Comparison of ENCODE assay signal across 11 mouse cellular contexts in the genomic region with DNA sequence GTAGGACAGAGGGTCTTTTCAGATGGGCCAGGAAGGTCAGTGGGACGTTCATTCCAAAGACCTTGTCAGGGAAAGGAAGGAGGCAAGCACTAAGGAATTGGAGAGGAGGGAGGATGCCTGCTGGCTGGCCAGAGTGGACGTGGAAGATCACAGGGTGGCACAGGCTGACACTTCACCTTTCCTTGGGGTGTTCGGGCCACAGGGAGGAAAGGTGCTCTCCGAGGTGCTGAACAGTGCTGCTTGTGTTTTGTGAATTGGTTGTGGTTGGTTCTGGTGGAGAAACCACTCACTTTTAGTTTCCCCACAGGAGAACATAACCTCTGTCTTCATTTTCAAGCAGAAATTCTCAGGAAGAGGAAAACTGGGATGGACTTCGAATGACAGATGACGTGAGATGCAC. TPM values are rescaled to one million over a fixed set of nuclear protein-coding genes. Genes with fewer than 3 reads are reported as not detected.
DNase-seq lines count a peak whose midpoint lies in the region; ATAC-seq and TF ChIP-seq lines count a peak whose summit lies in the region.
"Had no signal": no experiment of that assay in that cellular context is flagged by ENCODE, and none has a peak within 500 bp of the region (broad histone marks: within the 10 kb centered on the region; RNA-seq: fewer than 3 reads in every experiment).

No protein-coding gene starts in this region.

- peak; percentile 44 for DNase-seq in kidney, postnatal 14 days
- peak; percentile 15 to 16 for DNase-seq in B cell, adult 2 months
- DNase-seq in ZHBTc4 (ENCODE audit: low read depth, low spot score): peak; percentile 60
- DNase-seq in limb, embryonic 14.5 days (ENCODE audit: low spot score): peak; percentile 62
- DNase-seq in cerebellum, adult 8-10 months: no peak
- no peak for DNase-seq in left cerebral cortex, postnatal 25 days (ENCODE audit: low spot score in 2 of 2)

- no peaks in the 10 kb centered on the region for H3K36me3 ChIP-seq in kidney, embryonic 16.5 days (ENCODE audit: insufficient read depth, low read length)
- no peaks in the 10 kb centered on the region for H3K36me3 ChIP-seq in limb, embryonic 14.5 days (ENCODE audit: control insufficient read depth, insufficient read depth, low read length)

- H3K4me3 ChIP-seq in kidney, embryonic 16.5 days (ENCODE audit: low read length): no peak overlapping the region
- no peak overlapping the region for H3K4me3 ChIP-seq in limb, embryonic 14.5 days (replicated peaks; ENCODE audit: low read length)
- H3K4me3 ChIP-seq: midbrain, embryonic 12.5 days had no signal

- intact Hi-C loops in left cerebral cortex, postnatal 25 days (cut with DNase I): no loop called here

- WGBS in kidney, embryonic 16.5 days: 20% methylated on average over 6 of the region's 6 CpGs
- 28% methylated on average over 6 of the region's 6 CpGs for whole genome bisulfite sequencing in limb, embryonic 14.5 days

- ATAC-seq in kidney, embryonic 16.5 days (ENCODE audit: low FRiP score, low TSS enrichment): no peak
- no peak for ATAC-seq in limb, embryonic 14.5 days (ENCODE audit: low FRiP score, low read depth)
- no peak for ATAC-seq in megakaryocyte, adult 5-6 weeks (ENCODE audit: poor library complexity, severe bottlenecking)

- no peak overlapping the region for H3K27ac ChIP-seq in kidney, embryonic 16.5 days (ENCODE audit: low read length)
- no peak overlapping the region for H3K27ac ChIP-seq in limb, embryonic 14.5 days (replicated peaks; ENCODE audit: low read depth, low read length)
- H3K27ac ChIP-seq: hindbrain, embryonic 14.5 days; midbrain, embryonic 12.5 days had no signal

- peaks cover 12% of the 10 kb centered on the region for H3K4me1 ChIP-seq in kidney, embryonic 16.5 days (ENCODE audit: insufficient read depth, low read length)
- H3K4me1 ChIP-seq in limb, embryonic 14.5 days (ENCODE audit: control insufficient read depth, insufficient read depth, low read length): no peaks in the 10 kb centered on the region

- H3K4me2 ChIP-seq in kidney, embryonic 16.5 days (replicated peaks; ENCODE audit: low read depth, low read length): no peak overlapping the region
- H3K4me2 ChIP-seq in limb, embryonic 14.5 days (replicated peaks; ENCODE audit: low read depth, low read length, severe bottlenecking): no peak overlapping the region
- H3K4me2 ChIP-seq: hindbrain, embryonic 14.5 days; midbrain, embryonic 12.5 days had no signal

- H3K9ac ChIP-seq in kidney, embryonic 16.5 days (replicated peaks; ENCODE audit: low read length): no peak overlapping the region
- H3K9ac ChIP-seq in limb, embryonic 14.5 days (ENCODE audit: low read depth, low read length, severe bottlenecking): no peak overlapping the region
- H3K9ac ChIP-seq: hindbrain, embryonic 14.5 days; midbrain, embryonic 12.5 days had no signal

- no peak for TF ChIP-seq POLR2A in limb, embryonic 14.5 days (IDR thresholded peaks at IDR 0.05; ENCODE audit: borderline replicate concordance, extremely low read depth, insufficient read depth, insufficient read length)

- H3K9me3 ChIP-seq in kidney, embryonic 16.5 days (ENCODE audit: low read length): no peaks in the 10 kb centered on the region
- no peaks in the 10 kb centered on the region for H3K9me3 ChIP-seq in limb, embryonic 14.5 days (ENCODE audit: control insufficient read depth, low read length)
- H3K9me3 ChIP-seq: midbrain, embryonic 12.5 days had no signal

- H3K27me3 ChIP-seq in kidney, embryonic 16.5 days (ENCODE audit: insufficient read depth, low read length): no peaks in the 10 kb centered on the region; the same call in 1 of the 2 replicates
- no peaks in the 10 kb centered on the region; the same call in 1 of the 2 replicates for H3K27me3 ChIP-seq in limb, embryonic 14.5 days (ENCODE audit: control insufficient read depth, insufficient read depth, low read length)
- H3K27me3 ChIP-seq: midbrain, embryonic 12.5 days had no signal

RNA-seq across cellular contexts. Expression of gene 1110017D15Rik, which starts 15.3 kb away (rescaled TPM):
- 0.37 and 0.57 TPM in 2 replicates for polyA plus RNA-seq in kidney, embryonic 16.5 days (2015; fragmentation: Nextera tagmentation; extraction: Ambion mirVana)
- polyA plus RNA-seq in limb, embryonic 14.5 days (2012; rRNA removed): 0.76 and 0.78 TPM in 2 replicates
- 0.44 and 0.50 TPM in 2 replicates for polyA plus RNA-seq in limb, embryonic 14.5 days (2014; fragmentation: Nextera tagmentation; extraction: Ambion mirVana)
- total RNA-seq in megakaryocyte, adult 5-6 weeks (2015): not detected in 2 replicates
- total RNA-seq in megakaryocyte, adult 5-6 weeks (2017): not detected in 2 replicates
- total RNA-seq in left cerebral cortex, postnatal 25 days (2021): 1 to 10 TPM; 3.9 to 5.8 TPM
- total RNA-seq: gastrocnemius, adult 18-20 months had no signal

RNA-seq across cellular contexts. Expression of gene AI464131, which starts 29.5 kb away (rescaled TPM):
- 9.3 and 9.5 TPM in 2 replicates for polyA plus RNA-seq in kidney, embryonic 16.5 days (2015; fragmentation: Nextera tagmentation; extraction: Ambion mirVana)
- polyA plus RNA-seq in limb, embryonic 14.5 days (2012; rRNA removed): 5.4 and 5.5 TPM in 2 replicates
- polyA plus RNA-seq in limb, embryonic 14.5 days (2014; fragmentation: Nextera tagmentation; extraction: Ambion mirVana): 4.7 and 5.9 TPM in 2 replicates
- 0.04 TPM in 1 of 2 replicates, not detected in the other for total RNA-seq in megakaryocyte, adult 5-6 weeks (2015)
- 0.07 TPM in 1 of 2 replicates, not detected in the other for total RNA-seq in megakaryocyte, adult 5-6 weeks (2017)
- 10 to 100 TPM; 31.6 to 36.9 TPM for total RNA-seq in left cerebral cortex, postnatal 25 days (2021)

RNA-seq across cellular contexts. Expression of gene Fam219a, which starts 36.9 kb away (rescaled TPM):
- polyA plus RNA-seq in kidney, embryonic 16.5 days (2015; fragmentation: Nextera tagmentation; extraction: Ambion mirVana): 1.9 and 2.2 TPM in 2 replicates
- 13.7 and 19.5 TPM in 2 replicates for polyA plus RNA-seq in limb, embryonic 14.5 days (2012; rRNA removed)
- polyA plus RNA-seq in limb, embryonic 14.5 days (2014; fragmentation: Nextera tagmentation; extraction: Ambion mirVana): 2.4 and 2.6 TPM in 2 replicates
- total RNA-seq in megakaryocyte, adult 5-6 weeks (2015): 6.1 and 8.9 TPM in 2 replicates
- 1.7 and 3.1 TPM in 2 replicates for total RNA-seq in megakaryocyte, adult 5-6 weeks (2017)
- total RNA-seq in left cerebral cortex, postnatal 25 days (2021): 100 to 1,000 TPM; 203 to 209 TPM

RNA-seq across cellular contexts. Expression of gene Dnaic1, which starts 37.2 kb away (rescaled TPM):
- 1.2 and 1.7 TPM in 2 replicates for polyA plus RNA-seq in kidney, embryonic 16.5 days (2015; fragmentation: Nextera tagmentation; extraction: Ambion mirVana)
- polyA plus RNA-seq in limb, embryonic 14.5 days (2012; rRNA removed): 0.78 and 0.99 TPM in 2 replicates
- 0.67 TPM in 1 of 2 replicates, not detected in the other for polyA plus RNA-seq in limb, embryonic 14.5 days (2014; fragmentation: Nextera tagmentation; extraction: Ambion mirVana)
- total RNA-seq in megakaryocyte, adult 5-6 weeks (2015): not detected in 2 replicates
- total RNA-seq in megakaryocyte, adult 5-6 weeks (2017): not detected in 2 replicates
- total RNA-seq in left cerebral cortex, postnatal 25 days (2021): 1 to 10 TPM; 7.2 to 8.0 TPM

Comparison
In these comparisons a context has a peak if more than half of its experiments do, and no peak if none do; other contexts are left out.
1. DNase-seq: peak in kidney, postnatal 14 days (single experiment), B cell, adult 2 months (2 of 2), ZHBTc4 (single experiment) and limb, embryonic 14.5 days (single experiment); none in cerebellum, adult 8-10 months (single experiment) and left cerebral cortex, postnatal 25 days (0 of 2).
2. RNA of gene 1110017D15Rik, which starts 15.3 kb away (total RNA-seq): 3.9 to 5.8 TPM in left cerebral cortex, postnatal 25 days; not detected in megakaryocyte, adult 5-6 weeks; every median in the first group is over 4 times any median in the second.
3. RNA of gene AI464131, which starts 29.5 kb away (total RNA-seq): 31.6 to 36.9 TPM in left cerebral cortex, postnatal 25 days; 0.04 to 0.07 TPM in megakaryocyte, adult 5-6 weeks; every median in the first group is over 10 times any median in the second.
4. RNA of gene Fam219a, which starts 36.9 kb away (total RNA-seq): 203 to 209 TPM in left cerebral cortex, postnatal 25 days; 1.7 to 8.9 TPM in megakaryocyte, adult 5-6 weeks; every median in the first group is over 10 times any median in the second.